Mouse (Mus musculus) limb, embryonic 14.5 days (tissue): ENCODE results near the gene Atg9b. TPM values are rescaled to one million over a fixed set of nuclear protein-coding genes. Genes with fewer than 3 reads are reported as not detected.

ENCODE experiments used
- ATAC-seq: fragments of 200-750 bp; cut with Nextera tagmentation; 2 replicates; pipeline ENCODE4 v1.8.0; 2017; ENCODE audit warnings: low read depth, moderate number of reproducible peaks, moderate TSS enrichment; ENCODE audit not compliant: low FRiP score
- DNase-seq: peaks from one replicate; pipeline ENCODE4 v3.0.0-alpha.2; 2015; ENCODE audit warnings: low spot score
- H3K27ac ChIP-seq: fragments of 300-500 bp; sonication (generic); replicated peaks from 2 replicates; pipeline ENCODE4 v1.5.1; 2014; ENCODE audit warnings: low read depth, mild to moderate bottlenecking, low read length, moderate library complexity, mixed read lengths
- H3K27me3 ChIP-seq: fragments of 300-500 bp; sonication (generic); 2 replicates; pipeline ENCODE4 v1.6.1; 2014; ENCODE audit warnings: low read length, mixed read lengths; ENCODE audit not compliant: control insufficient read depth, insufficient read depth
- H3K36me3 ChIP-seq: fragments of 300-500 bp; sonication (generic); 2 replicates; pipeline ENCODE4 v1.6.1; 2014; ENCODE audit warnings: mild to moderate bottlenecking, low read length, moderate library complexity, mixed read lengths; ENCODE audit not compliant: control insufficient read depth, insufficient read depth
- H3K4me1 ChIP-seq: fragments of 300-500 bp; sonication (generic); 2 replicates; pipeline ENCODE4 v1.6.1; 2014; ENCODE audit warnings: antibody characterized with exemption, low read length, mixed read lengths; ENCODE audit not compliant: control insufficient read depth, insufficient read depth
- H3K4me2 ChIP-seq: fragments of 300-500 bp; sonication (generic); replicated peaks from 2 replicates; pipeline ENCODE4 v1.6.1; 2014; ENCODE audit warnings: low read depth, mild to moderate bottlenecking, low read length, moderate library complexity; ENCODE audit not compliant: severe bottlenecking
- H3K4me3 ChIP-seq: fragments of 300-500 bp; sonication (generic); replicated peaks from 2 replicates; pipeline ENCODE4 v1.5.1; 2014; ENCODE audit warnings: low read length
- H3K9ac ChIP-seq: fragments of 300-500 bp; sonication (generic); 2 replicates; pipeline ENCODE4 v1.6.1; 2014; ENCODE audit warnings: mild to moderate bottlenecking, low read depth, low read length, moderate library complexity; ENCODE audit not compliant: severe bottlenecking
- H3K9me3 ChIP-seq: fragments of 300-500 bp; sonication (generic); 2 replicates; pipeline ENCODE4 v1.6.1; 2016; ENCODE audit warnings: low read length; ENCODE audit not compliant: control insufficient read depth
- POLR2A ChIP-seq: fragments of 200-500 bp; IDR thresholded peaks from 2 replicates; pipeline ENCODE4 v1.8.0; 2012; ENCODE audit warnings: inconsistent platforms, mild to moderate bottlenecking, moderate library complexity, borderline replicate concordance; ENCODE audit not compliant: insufficient read depth, insufficient read length; ENCODE audit errors: extremely low read depth
- WGBS: fragments of 180-500 bp; shearing (Covaris S2); extraction: QIAGEN DNeasy Blood & Tissue Kit; methylation state at CpG from one replicate; pipeline ENCODE4 v1.1.7; 2014; 5-methylcytosine and 5-hydroxymethylcytosine counted together
- polyA plus RNA-seq, 2 experiments: library from polyadenylated mRNA; depleted of rRNA in 1 of 2; stranded (reverse) in 1 of 2; unstranded in 1 of 2; fragments of >200 nt; fragmentation: Nextera tagmentation in 1 of 2; extraction: Ambion mirVana in 1 of 2; gene quantifications; 2 replicates each; pipeline versions ENCODE4 v1.2.1 to v1.2.3; 2012 to 2014

Gene Atg9b
- polyA plus RNA-seq, 2 experiments = 1.3 to 1.7 TPM

DNA sequence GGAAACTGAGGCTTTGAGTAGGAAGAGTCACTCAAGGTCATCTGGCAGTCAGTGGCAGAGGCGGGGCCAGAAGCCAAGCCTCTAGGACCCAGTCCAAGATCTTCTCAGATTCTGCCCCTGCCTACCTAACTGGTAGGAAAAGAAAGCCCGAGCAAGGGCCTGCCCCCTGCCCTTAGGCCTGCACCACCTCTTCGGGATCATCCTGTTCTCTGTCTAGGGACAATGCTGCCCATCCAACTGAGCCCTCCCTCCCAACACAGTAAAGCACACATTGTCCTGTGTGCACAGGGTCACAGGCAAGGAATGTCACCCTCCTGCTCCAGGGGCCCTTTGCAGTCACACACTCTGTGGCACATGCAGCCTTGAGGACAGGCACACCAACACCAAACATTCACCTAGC lies 41.9 kb downstream of the Atg9b start:
- peak overlapping the region; percentile 60; the same call in 1 of the 2 replicates for H3K4me3 ChIP-seq
- no peak overlapping the region for H3K27ac ChIP-seq
- H3K9ac ChIP-seq = no peak overlapping the region
- no peaks in the 10 kb centered on the region for H3K36me3 ChIP-seq
- peak overlapping the region; percentile 99; the same call in 1 of the 2 replicates for H3K4me2 ChIP-seq
- WGBS = 65% methylated on average over 3 of the region's 3 CpGs
- H3K4me1 ChIP-seq = peaks cover 18% of the 10 kb centered on the region
- ATAC-seq = no peak
- peaks cover 30% of the 10 kb centered on the region for H3K27me3 ChIP-seq
- no peak for DNase-seq
- no peaks in the 10 kb centered on the region for H3K9me3 ChIP-seq
- no peak for TF ChIP-seq POLR2A

DNA sequence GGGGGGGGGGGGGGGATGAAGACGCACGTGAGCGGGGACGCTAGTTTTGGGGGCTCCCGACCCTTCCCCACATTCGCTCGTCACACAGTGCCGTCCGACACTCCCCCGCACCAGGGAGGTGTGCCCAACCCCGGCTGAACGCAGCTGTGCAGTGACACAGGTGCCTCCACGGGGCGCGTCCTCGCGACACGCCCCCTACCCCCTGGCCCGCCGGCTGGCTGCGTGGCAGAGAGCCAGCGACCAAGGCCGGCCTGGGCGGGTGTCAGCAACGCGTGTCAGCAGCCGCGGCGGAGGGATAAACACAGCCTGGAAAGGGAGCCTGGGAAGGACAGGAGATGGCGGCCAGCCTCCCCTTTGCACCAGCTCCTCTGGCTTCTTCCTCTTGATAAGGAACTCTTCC lies 43.4 kb downstream of the Atg9b start:
- DNase-seq = peak; percentile 17
- Histone ChIP-seq H3K4me1 (peaks cover 18% of the 10 kb centered on the region), H3K4me2 (peak overlapping the region; percentile 80), H3K4me3 (peak overlapping the region; percentile 43), H3K36me3 (no peaks in the 10 kb centered on the region), H3K9me3 (no peaks in the 10 kb centered on the region), H3K27me3 (peaks cover 30% of the 10 kb centered on the region), H3K9ac (no peak overlapping the region), H3K27ac (no peak overlapping the region)
- WGBS = under 1% methylated on average over 20 of the region's 30 CpGs
- TF ChIP-seq POLR2A = no peak
- no peak for ATAC-seq

DNA sequence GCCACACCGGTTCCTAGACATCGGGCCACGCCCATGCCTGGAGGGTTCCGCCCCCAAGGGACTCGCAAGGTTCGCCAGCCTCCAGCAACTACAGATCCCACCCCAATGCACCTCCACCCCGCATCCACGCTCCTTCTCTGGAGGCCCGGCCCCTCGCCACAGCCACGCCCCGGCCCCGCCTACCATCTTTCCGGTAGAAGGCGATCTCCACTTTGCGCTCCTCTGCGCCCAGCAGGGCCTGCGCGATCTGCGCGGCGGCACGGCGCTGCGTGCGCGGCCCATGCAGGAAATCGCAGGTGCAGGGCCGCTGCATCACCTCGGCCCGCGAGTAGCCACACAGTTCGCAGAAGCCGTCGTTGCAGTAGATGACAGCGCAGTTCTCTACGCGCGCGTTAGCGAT lies 43.8 kb downstream of the Atg9b start:
- Histone ChIP-seq H3K27ac (no peak overlapping the region), H3K27me3 (peaks cover 30% of the 10 kb centered on the region), H3K4me2 (peak overlapping the region; percentile 80), H3K9ac (no peak overlapping the region), H3K36me3 (no peaks in the 10 kb centered on the region), H3K9me3 (no peaks in the 10 kb centered on the region), H3K4me3 (peak overlapping the region; percentile 43), H3K4me1 (peaks cover 18% of the 10 kb centered on the region)
- DNase-seq (peak; percentile 32), ATAC-seq (peak; percentile 14; the same call in 1 of the 2 replicates)
- TF ChIP-seq POLR2A = no peak
- WGBS = under 1% methylated on average over 32 of the region's 41 CpGs

DNA sequence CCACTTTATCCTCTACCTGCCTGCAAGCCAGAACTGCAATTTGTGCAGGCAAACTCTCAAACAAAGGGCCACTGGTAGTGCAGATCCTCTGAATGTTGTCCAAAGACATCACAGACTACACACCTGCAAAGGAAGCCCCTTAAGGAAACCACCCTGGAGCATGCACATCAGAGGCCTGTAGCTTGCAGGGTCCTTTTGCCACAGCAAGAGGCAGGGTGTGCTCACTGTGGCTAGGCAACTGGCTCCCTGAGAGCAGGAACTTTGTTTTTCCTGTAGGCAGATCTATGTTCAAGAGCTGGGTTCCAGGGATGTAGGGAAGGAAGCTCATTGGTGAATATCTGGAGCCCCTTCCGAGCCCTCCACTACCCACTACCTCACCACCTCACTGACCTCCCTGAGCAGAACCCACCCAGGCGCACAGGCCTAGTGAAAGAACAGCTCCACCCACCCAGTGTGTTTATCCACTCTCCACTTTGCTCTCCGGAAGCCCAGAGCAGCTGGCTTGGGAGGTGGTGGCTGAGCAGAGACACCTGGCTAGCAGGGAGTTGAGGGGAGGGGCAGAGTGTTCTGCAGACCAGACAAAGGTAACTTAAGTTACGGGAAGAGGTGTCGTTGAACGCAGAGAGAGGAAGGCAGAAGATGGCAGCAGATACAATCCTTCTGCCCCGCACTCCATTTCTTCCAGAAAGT lies 44.6 kb downstream of the Atg9b start:
- no peak for DNase-seq
- H3K27me3 ChIP-seq = peaks cover 30% of the 10 kb centered on the region
- no peak overlapping the region for H3K27ac ChIP-seq
- no peaks in the 10 kb centered on the region for H3K9me3 ChIP-seq
- H3K4me1 ChIP-seq = peaks cover 12% of the 10 kb centered on the region
- WGBS = 43% methylated on average over 7 of the region's 7 CpGs
- no peak for ATAC-seq
- no peak overlapping the region for H3K4me3 ChIP-seq
- TF ChIP-seq POLR2A = no peak
- no peaks in the 10 kb centered on the region for H3K36me3 ChIP-seq
- no peak overlapping the region for H3K9ac ChIP-seq
- no peak overlapping the region for H3K4me2 ChIP-seq

DNA sequence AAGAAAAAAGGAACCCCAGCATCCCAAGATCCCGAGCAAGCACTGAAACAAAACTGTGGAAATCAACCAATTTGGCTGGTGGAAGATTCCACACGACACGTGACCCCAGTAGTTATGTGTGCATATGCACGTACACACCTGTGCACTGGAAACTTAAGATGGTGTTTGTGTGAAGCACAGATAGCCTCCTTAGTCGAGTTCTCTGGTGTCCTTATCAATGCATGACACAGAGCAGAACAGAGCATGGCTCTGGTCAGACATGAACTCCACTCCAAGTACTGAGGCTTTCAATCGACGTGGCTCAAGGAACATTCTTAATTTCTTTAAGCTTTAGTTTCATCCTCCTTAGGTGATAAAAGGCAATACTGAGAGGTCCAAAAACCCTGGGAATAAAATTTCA lies 45.6 kb downstream of the Atg9b start:
- H3K36me3 ChIP-seq = no peaks in the 10 kb centered on the region
- H3K9me3 ChIP-seq = no peaks in the 10 kb centered on the region
- H3K27ac ChIP-seq = no peak overlapping the region
- DNase-seq (no peak), ATAC-seq (no peak)
- peaks cover 5% of the 10 kb centered on the region for H3K4me1 ChIP-seq
- peaks cover 30% of the 10 kb centered on the region for H3K27me3 ChIP-seq
- H3K9ac ChIP-seq = no peak overlapping the region
- H3K4me3 ChIP-seq = no peak overlapping the region
- WGBS = 78% methylated on average over 7 of the region's 7 CpGs
- H3K4me2 ChIP-seq = no peak overlapping the region
- TF ChIP-seq POLR2A = no peak
